Mouse (Mus musculus): ENCODE data around the gene Glb1.

Gene Glb1

DNA sequence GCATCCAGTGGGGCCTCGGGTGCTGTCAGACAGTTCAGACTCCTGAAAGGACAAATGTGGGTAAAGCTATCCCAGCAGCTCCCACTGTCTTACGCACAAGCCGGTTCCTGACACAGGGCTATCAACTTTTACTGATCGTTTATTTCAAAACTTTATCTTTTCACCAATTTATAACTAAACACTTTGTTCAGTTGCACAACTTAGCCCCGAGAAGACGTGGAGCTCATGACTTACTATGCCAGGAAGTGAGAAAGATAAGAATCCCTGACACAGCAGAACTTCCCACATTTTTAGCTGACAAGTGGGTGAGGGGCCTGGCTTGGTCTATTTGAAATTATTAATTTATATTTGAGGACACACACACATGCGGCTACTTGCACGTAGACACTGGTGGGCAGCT, 6.2 kb upstream of the Glb1 start:
- DNase-seq (ENCODE audit: low spot score) = no peak

DNA sequence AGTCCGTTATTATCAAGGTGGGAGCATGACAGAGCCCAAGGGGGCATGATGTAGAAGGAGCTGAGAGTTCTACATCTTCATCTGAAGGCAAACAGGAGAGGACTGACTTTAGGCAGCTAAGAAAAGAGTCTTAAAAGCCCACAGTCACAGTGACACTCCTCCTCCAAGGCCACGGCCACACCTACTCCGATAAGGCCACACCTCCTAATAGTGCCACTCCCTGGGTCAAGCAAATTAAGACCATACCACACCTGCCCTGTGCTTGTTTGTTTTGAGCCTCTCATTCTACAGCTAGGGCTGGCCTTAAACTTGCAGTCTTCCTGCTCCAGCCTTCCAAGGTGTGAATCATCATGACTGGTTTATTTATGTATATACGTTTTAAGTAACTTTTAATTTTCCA, 5.6 kb upstream of the Glb1 start:
- no peak for DNase-seq (ENCODE audit: low spot score)

- DNase-seq (ENCODE audit: low spot score) = no peak
Observed at GRCm38 (mm10) chr9:114399680-114400079, 1.2 kb upstream of the Glb1 start.

DNA sequence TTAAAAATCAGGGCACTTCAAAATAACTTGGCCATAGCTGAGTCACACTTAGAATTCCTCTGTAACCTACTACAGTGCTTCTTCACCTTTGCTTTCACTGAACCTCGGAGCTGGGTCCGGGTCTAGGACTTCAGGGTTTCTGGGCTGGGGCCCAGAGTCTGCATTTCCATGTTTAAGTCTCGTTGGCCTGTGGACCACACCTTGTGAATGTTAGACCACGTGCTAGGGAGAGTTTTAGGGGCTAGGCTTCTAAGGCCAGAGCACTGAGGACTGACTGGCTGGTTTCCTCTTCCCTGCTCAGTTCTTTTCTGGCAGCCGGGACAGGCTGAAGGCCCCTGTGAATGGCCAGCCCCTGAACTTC, 308 bp upstream of the Glb1 start:
- DNase-seq (ENCODE audit: low spot score) = no peak

- peak; percentile 50 for DNase-seq (ENCODE audit: low spot score)
Observed at GRCm38 (mm10) chr9:114401685-114402080, 807 bp downstream of the Glb1 start.

DNA sequence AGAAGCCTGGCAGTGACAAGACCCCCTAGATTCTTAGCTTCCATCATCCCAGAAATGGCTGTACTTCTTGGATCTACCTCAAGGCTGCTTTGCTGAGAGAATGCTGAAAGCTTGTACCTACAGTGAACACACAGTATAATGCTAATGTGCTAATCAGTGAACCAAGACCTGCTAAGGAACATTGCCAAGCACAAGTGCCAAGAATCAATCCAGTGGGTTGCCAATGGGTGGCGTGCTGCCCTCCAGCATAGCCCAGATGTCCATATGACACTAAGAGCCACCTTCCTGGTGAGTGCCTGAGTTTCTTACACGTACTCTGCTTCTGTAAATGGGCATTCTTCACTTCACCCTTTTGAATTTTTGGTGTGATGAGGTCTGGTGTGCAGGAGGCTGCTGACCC, 6.8 kb downstream of the Glb1 start:
- no peak for DNase-seq (ENCODE audit: low spot score)

DNA sequence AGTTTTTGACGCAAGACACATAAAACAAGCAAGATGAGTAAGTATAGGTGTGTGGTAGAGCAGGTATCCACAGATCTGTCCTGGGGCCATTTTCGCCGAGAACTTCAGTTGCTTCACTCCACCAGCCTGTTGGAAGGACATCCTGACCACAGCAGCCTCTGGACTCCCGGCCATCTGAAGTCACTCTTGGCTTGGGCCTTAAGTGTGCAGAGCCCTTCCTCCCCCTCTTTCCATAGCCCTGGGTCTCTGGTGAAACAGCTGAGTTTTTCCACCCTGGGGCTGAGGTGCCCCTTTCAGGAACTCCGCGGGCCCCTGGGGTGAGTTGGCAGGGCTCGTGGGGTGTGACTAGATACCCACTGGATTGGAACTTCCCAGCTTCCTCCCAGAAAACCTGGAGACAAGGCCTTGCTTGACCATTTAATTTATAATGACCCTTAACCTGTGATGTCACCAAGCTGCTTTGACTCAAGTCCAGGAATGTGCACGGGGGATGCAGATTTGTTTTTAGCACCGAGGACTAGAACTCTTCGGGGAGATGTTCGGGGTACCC, 9.5 kb downstream of the Glb1 start:
- no peak for DNase-seq (ENCODE audit: low spot score)

- no peak for DNase-seq (ENCODE audit: low spot score)
Observed at GRCm38 (mm10) chr9:114411295-114411694, 10.4 kb downstream of the Glb1 start.

DNA sequence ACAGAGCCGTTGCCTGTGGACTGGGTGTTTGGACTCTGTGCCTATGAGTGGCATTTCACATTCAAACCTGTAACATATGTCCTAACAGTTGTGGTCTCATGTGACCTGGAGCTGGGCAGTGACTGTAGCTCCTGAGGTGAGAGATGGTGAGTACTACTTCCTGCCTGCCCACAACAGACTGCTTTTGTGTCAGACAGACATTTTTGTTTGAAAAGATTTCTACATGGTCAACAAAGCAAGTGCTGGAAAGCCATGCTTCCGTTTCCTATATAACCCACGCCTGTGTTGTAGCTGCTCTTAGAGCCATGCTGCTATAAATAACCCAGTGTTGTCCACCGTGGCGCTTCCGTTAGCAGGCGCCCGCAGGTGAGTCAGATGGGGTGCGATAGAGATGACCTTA, 11.5 kb downstream of the Glb1 start:
- no peak for DNase-seq (ENCODE audit: low spot score)

GRCm38 (mm10) chr9:114413866-114414265, 13.0 kb downstream of the Glb1 start:
- no peak for DNase-seq (ENCODE audit: low spot score)

DNA sequence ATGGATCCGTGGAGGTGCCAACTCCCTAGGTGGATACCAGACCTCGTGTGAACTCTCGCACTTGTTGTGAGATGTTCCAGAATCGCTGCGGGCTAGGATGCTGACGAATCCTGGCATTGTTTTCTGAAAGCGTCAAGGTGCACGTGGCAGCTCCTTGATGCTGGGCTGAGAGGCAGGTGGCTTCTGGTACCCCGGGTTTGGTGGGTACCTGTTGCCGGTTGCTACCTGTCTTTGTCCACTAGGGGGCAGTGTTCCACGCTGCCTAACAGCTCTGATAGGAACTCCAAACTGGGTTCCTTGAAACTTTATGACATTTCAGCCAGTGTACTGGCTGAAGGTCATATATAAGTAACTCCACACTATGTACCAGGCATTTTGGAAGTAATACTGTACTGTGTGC, 14.8 kb downstream of the Glb1 start:
- peak; percentile 67 for DNase-seq (ENCODE audit: low spot score)

DNA sequence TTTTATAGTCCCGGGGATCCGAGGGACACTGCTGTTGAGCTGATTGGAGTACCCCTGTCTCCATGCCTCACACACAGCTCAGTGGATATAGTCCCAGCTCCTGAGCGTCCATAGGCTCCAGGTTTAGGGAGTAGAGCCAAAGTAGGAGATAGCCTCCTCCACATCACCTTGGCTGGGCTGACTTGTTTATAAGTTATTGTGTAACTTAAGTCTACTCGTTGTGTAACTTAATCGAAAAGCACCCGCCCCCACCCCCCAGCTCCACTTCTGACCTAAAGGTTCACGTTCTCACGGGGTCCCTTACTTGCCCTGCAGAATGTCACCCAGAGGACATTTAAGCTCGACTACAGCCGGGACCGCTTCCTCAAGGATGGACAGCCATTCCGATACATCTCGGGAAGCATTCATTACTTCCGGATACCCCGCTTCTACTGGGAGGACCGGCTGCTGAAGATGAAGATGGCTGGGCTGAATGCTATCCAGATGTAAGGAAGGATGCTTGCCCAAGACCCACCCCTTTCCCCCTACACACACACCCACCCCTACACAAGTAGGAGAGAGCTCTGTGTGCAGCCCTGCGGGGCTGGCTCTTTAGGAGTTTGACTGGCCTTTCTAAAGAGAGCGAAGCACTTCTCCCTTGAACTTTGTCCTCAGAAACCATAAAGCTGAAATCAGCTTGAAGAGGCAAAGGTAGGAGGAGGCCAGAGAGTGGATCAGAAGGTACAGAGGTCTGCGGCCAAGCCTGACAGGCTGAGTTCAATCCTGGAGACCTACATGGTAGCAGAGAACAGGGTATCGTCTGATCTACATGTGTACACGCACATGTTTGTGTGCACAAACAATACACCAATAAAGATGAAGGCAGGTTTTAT, 16.0 kb downstream of the Glb1 start:
- no peak for DNase-seq (ENCODE audit: low spot score)

DNA sequence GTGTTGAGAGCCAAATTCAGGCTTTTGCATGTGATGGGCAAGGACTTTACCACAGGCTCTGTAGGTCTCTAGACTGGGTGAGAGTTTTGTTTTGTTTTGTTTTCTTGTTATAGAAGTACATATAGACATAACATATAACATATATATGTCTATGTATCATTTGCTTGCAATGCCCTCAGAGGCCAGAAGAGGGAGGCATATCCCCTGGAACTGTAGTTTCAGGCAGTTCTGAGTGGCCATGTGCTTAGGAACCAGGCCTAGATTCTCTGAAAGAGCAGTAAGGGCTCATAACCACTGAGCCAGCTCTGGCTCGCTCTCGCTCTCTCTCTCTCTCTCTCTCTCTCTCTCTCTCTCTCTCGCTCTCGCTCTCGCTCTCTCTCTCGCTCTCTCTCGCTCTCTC, 17.3 kb downstream of the Glb1 start:
- peak; percentile 63 for DNase-seq (ENCODE audit: low spot score)

DNA sequence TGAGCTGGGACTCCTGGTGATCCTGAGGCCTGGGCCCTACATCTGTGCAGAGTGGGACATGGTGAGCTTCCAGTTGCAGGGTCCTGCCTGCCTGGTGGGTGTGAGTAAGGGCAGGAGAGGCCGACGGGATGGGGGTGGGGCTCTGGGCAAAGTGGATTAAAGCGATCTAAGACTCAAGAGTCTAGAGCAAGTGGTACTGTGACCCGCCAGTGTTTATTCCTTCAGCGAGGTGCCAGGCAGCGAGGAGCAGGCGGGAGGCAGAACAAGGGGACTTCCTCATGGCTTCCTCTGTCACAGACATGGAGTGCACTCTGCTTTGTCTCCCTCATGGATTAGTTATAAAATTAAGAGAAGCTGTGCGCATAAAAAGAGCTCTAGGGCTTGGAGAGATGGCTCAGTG, 19.6 kb downstream of the Glb1 start:
- no peak for DNase-seq (ENCODE audit: low spot score)

GRCm38 (mm10) chr9:114421045-114421444, 20.2 kb downstream of the Glb1 start:
- DNase-seq (ENCODE audit: low spot score) = no peak

DNA sequence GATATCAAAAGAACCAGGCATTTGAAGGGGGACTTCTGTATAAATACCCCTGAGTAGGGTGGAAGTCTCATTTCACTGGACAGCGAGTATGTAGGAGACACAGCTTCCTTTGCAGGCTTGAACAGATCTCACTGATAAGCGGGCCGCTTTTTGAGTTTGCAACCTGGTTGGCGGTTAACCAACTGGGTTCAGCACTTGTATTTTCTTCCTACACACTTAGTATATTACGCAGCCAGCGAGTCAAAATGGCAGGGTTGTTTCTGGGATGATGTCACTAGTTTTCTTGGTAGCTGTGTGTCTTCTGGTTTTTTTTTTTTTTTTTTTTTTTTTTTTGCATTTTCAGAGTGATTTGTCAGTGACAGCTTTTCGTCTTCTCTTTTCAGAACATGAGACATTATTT, 20.9 kb downstream of the Glb1 start:
- no peak for DNase-seq (ENCODE audit: low spot score)

- no peak for DNase-seq (ENCODE audit: low spot score)
Observed at GRCm38 (mm10) chr9:114425576-114425975, 24.7 kb downstream of the Glb1 start.

GRCm38 (mm10) chr9:114426201-114426600, 25.3 kb downstream of the Glb1 start:
- DNase-seq (ENCODE audit: low spot score) = no peak

DNA sequence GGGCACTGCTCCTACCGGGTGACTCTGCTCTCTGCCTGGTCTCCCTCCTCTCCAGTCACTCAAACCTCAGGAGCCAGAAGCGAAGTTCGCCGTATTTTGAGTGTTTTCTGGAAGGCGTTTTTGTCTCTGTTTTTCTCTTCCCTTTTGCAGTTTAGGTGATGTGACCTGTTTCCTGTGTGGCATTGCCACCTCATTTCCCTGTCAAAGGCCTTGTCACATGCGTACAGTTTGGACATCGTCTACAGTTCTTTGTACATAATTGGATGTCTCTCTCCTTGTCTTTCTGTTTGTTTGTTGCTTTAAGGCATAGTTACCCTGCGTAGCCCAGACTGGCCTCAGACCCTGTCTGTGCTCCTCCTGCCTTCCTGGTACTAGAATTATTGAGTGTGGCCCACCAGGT, 26.5 kb downstream of the Glb1 start:
- no peak for DNase-seq (ENCODE audit: low spot score)

GRCm38 (mm10) chr9:114428103-114428834, 27.4 kb downstream of the Glb1 start:
- no peak for DNase-seq (ENCODE audit: low spot score)

GRCm38 (mm10) chr9:114435668-114436067, 34.8 kb downstream of the Glb1 start:
- no peak for DNase-seq (ENCODE audit: low spot score)

DNA sequence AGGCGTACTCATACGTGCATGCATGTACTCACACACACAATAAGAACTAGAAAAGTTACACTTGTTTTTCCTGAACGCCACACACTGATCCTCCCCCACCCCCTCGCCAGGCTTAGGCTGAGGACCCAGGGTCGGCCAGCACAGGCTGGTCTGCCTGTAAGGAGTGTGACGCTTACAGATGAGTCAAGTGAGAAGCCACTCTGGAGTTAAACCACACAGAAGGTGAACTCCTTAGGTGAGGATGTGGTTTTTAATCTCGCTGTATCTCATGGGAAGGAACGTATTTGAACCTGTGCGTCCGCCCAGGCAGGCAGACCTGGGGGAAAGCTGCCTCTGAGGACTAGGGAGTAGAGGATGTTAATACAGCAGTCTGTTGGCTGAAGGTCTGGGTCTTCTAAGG, 39.7 kb downstream of the Glb1 start:
- DNase-seq (ENCODE audit: low spot score) = no peak

DNA sequence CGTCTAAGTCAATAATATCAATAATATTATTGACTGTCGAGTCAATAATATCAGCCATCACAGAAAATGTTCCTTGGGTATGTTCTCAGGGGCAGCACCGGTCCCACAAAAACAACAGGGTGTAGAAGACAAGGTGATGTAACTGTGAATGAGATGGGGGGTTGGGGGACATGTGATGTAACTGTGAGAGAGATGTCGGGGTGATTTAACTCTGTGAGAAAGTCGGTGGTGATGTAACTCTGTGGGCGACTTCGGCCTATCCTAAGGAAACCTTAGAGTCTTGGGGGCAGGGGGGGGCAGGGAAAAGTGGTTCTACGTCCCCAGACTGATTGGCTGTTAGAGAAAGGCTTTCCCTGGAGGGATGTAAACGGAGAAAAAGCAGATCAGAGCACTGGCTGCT, 41.3 kb downstream of the Glb1 start:
- no peak for DNase-seq (ENCODE audit: low spot score)
